Mouse (Mus musculus): ENCODE data around the gene Vmp1.

DNA sequence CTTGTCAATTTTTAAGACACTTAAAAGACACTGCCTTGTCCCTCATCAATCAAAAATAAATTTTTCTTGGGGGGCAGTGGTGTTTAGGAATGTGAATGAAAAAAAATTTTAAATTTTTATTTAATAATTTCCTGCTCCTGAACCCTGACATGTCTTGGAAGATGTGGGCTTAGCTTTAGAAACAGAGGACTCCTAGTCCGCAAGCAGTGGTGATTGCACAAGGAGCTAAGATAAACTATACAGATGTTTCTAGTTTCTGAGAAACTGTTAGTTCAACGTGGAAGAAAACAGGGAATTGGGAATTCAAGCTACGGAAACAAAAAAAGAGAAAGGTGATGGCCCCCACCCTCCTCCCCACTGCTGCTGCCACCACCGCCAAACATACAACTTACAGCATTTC is 111.8 kb downstream of the Vmp1 start:
- TF ChIP-seq CTCF (IDR thresholded peaks at IDR 0.05; ENCODE audit: low read depth): no peak
- TF ChIP-seq EP300 (optimal IDR thresholded peaks at IDR 0.05): no peak

All from stomach, postnatal 0 days (tissue).